Mouse (Mus musculus): ENCODE measurements around the gene Rhbdd2. TPM values are rescaled to one million over a fixed set of nuclear protein-coding genes. Genes with fewer than 3 reads are reported as not detected.

Gene Rhbdd2
- total and polyA plus RNA-seq, 3 experiments = 3.7 to 21.3 (median 6.4) TPM

GRCm38 (mm10) chr5:135657703-135658373, 25.4 kb downstream of the Rhbdd2 start:
- dilution Hi-C loops (cut with MboI; ENCODE audit: extremely low pct_ligation_motif_present, extremely low pct_unique_long_range_greater_than_20kb, low sequenced_read_pairs) (no loop called here), in situ Hi-C loops (cut with MboI; ENCODE audit: low pct_ligation_motif_present, low pct_unique_long_range_greater_than_20kb, low sequenced_read_pairs) (no loop called here)
- Histone ChIP-seq H3K4me3 (replicated peaks in 1 of 3; ENCODE audit: low read depth in 2 of 3, low read length in 2 of 3, poor library complexity in 1 of 3) (no peak overlapping the region), H3K4me1 (ENCODE audit: control insufficient read depth in 1 of 2, insufficient read depth in 2 of 2) (peaks cover 6 to 8% of the 10 kb centered on the region in 2 experiments; a peak in 3 of 4 replicates), H3K4me2 (ENCODE audit: insufficient read depth, low read depth, poor library complexity, severe bottlenecking) (no peak overlapping the region), H3K9ac (ENCODE audit: insufficient read depth, low read depth) (no peak overlapping the region), H3K79me2 (replicated peaks; ENCODE audit: control insufficient read depth, extremely low read depth, insufficient read depth, poor library complexity, severe bottlenecking) (no peaks in the 10 kb centered on the region), H3K36me3 (replicated peaks in 1 of 2; ENCODE audit: control insufficient read depth in 1 of 2, insufficient read depth in 1 of 2, low read length in 1 of 2) (no peaks in the 10 kb centered on the region), H3K27ac (ENCODE audit: insufficient read depth, low read depth) (no peak overlapping the region), H3K27me3 (replicated peaks) (no peaks in the 10 kb centered on the region), H3K9me3 (replicated peaks; ENCODE audit: low read length) (no peaks in the 10 kb centered on the region)
- TF ChIP-seq MEF2A (IDR thresholded peaks at IDR 0.05; ENCODE audit: borderline replicate concordance, low read depth, low read length) = no peak
- TF ChIP-seq JUN (IDR thresholded peaks at IDR 0.05; ENCODE audit: insufficient read depth, low read depth, low read length) = no peak
- no peak for TF ChIP-seq JUND (conservative IDR thresholded peaks at IDR 0.05; ENCODE audit: low read depth, low read length)
- no peak for TF ChIP-seq CTCF (conservative IDR thresholded peaks at IDR 0.05 in 1 of 2, IDR thresholded peaks at IDR 0.05 in 1 of 2; ENCODE audit: low read depth in 2 of 2, low read length in 2 of 2)
- no peak for TF ChIP-seq ZNF384 (IDR thresholded peaks at IDR 0.05; ENCODE audit: low read depth, low read length)
- TF ChIP-seq MAX (IDR thresholded peaks at IDR 0.05; ENCODE audit: low read length) = no peak
- TF ChIP-seq ELF1 (IDR thresholded peaks at IDR 0.05; ENCODE audit: low read depth, low read length) = no peak
- DNase-seq (ENCODE audit: extremely low read depth) = no peak

GRCm38 (mm10) chr5:135659956-135660355, 27.5 kb downstream of the Rhbdd2 start:
- Histone ChIP-seq H3K27ac (ENCODE audit: insufficient read depth, low read depth) (no peak overlapping the region), H3K4me3 (replicated peaks in 1 of 3; ENCODE audit: low read depth in 2 of 3, low read length in 2 of 3, poor library complexity in 1 of 3) (no peak overlapping the region), H3K4me1 (ENCODE audit: control insufficient read depth in 1 of 2, insufficient read depth in 2 of 2) (peaks cover 0 to 6% of the 10 kb centered on the region in 2 experiments; a peak in 1 of 4 replicates), H3K9ac (ENCODE audit: insufficient read depth, low read depth) (no peak overlapping the region), H3K4me2 (ENCODE audit: insufficient read depth, low read depth, poor library complexity, severe bottlenecking) (no peak overlapping the region), H3K79me2 (replicated peaks; ENCODE audit: control insufficient read depth, extremely low read depth, insufficient read depth, poor library complexity, severe bottlenecking) (no peaks in the 10 kb centered on the region), H3K36me3 (replicated peaks in 1 of 2; ENCODE audit: control insufficient read depth in 1 of 2, insufficient read depth in 1 of 2, low read length in 1 of 2) (no peaks in the 10 kb centered on the region), H3K27me3 (replicated peaks) (no peaks in the 10 kb centered on the region), H3K9me3 (replicated peaks; ENCODE audit: low read length) (no peaks in the 10 kb centered on the region)
- dilution Hi-C loops (cut with MboI; ENCODE audit: extremely low pct_ligation_motif_present, extremely low pct_unique_long_range_greater_than_20kb, low sequenced_read_pairs) (no loop called here), in situ Hi-C loops (cut with MboI; ENCODE audit: low pct_ligation_motif_present, low pct_unique_long_range_greater_than_20kb, low sequenced_read_pairs) (no loop called here)
- DNase-seq (ENCODE audit: extremely low read depth) = no peak
- no peak for TF ChIP-seq GABPA (IDR thresholded peaks at IDR 0.05; ENCODE audit: insufficient replicate concordance, low read depth, low read length)
- TF ChIP-seq USF1 (IDR thresholded peaks at IDR 0.05; ENCODE audit: low read depth, low read length) = no peak
- TF ChIP-seq TBP (conservative IDR thresholded peaks at IDR 0.05; ENCODE audit: low read depth, low read length) = no peak
- no peak for TF ChIP-seq CHD1 (IDR thresholded peaks at IDR 0.05; ENCODE audit: low read depth, low read length)
- TF ChIP-seq MYC (IDR thresholded peaks at IDR 0.05; ENCODE audit: low read depth, low read length) = no peak
- no peak for TF ChIP-seq ETS1 (conservative IDR thresholded peaks at IDR 0.05; ENCODE audit: low read depth, low read length)
- no peak for TF ChIP-seq USF2 (conservative IDR thresholded peaks at IDR 0.05; ENCODE audit: low read depth, low read length)
- no peak for TF ChIP-seq ZMIZ1 (IDR thresholded peaks at IDR 0.05; ENCODE audit: low read depth, low read length)
- TF ChIP-seq RAD21 (IDR thresholded peaks at IDR 0.05; ENCODE audit: low read depth, low read length) = no peak
- TF ChIP-seq NRF1 (IDR thresholded peaks at IDR 0.05; ENCODE audit: low read depth, low read length) = no peak
- no peak for TF ChIP-seq POLR2AphosphoS2 (IDR thresholded peaks at IDR 0.05; ENCODE audit: low read depth, low read length)
- no peak for TF ChIP-seq HCFC1 (IDR thresholded peaks at IDR 0.05; ENCODE audit: low read depth, low read length)
- no peak for TF ChIP-seq CHD2 (IDR thresholded peaks at IDR 0.05; ENCODE audit: low read length)
- TF ChIP-seq PAX5 (IDR thresholded peaks at IDR 0.05; ENCODE audit: low read length) = no peak
- TF ChIP-seq ZNF384 (IDR thresholded peaks at IDR 0.05; ENCODE audit: low read depth, low read length) = no peak
